Mouse (Mus musculus) G1E (cell line): Measurements from ENCODE around the gene Kazald1. TPM values are rescaled to one million over a fixed set of nuclear protein-coding genes. Genes with fewer than 3 reads are reported as not detected.

Experiments used
- ATAC-seq: 2 replicates; pipeline ENCODE4 v1.8.0; 2016; ENCODE audit warnings: mild to moderate bottlenecking; ENCODE audit not compliant: insufficient number of reproducible peaks, poor library complexity, low FRiP score, severe bottlenecking; ENCODE audit errors: extremely low read depth
- DNase-seq: peaks from one replicate; pipeline ENCODE4 v3.0.0; 2012; ENCODE audit warnings: low spot score
- H3K27me3 ChIP-seq: 2 replicates; pipeline ENCODE4 v1.6.1; 2012; ENCODE audit warnings: mild to moderate bottlenecking, low read length, inconsistent platforms; ENCODE audit not compliant: insufficient read depth
- H3K36me3 ChIP-seq: replicated peaks from 2 replicates; pipeline ENCODE3; 2012; ENCODE audit warnings: mild to moderate bottlenecking, inconsistent platforms
- H3K4me1 ChIP-seq: 2 replicates; pipeline ENCODE4 v1.6.1; 2012; ENCODE audit warnings: low read depth, low read length, inconsistent platforms, mixed read lengths; ENCODE audit not compliant: insufficient read depth
- H3K4me3 ChIP-seq: 2 replicates; pipeline ENCODE4 v1.5.1; 2012; ENCODE audit warnings: low read depth, mild to moderate bottlenecking, inconsistent platforms, low read length, moderate library complexity, mixed read lengths
- H3K9me3 ChIP-seq: replicated peaks from 2 replicates; pipeline ENCODE4 v1.6.1; 2012; ENCODE audit warnings: inconsistent platforms
- CTCF ChIP-seq: IDR thresholded peaks from 2 replicates; pipeline ENCODE4 v1.5.1; 2012; ENCODE audit warnings: low read depth, low read length, inconsistent platforms, mixed read lengths
- GATA1 ChIP-seq: IDR thresholded peaks from 2 replicates; pipeline ENCODE4 v1.6.1; 2012; ENCODE audit warnings: borderline replicate concordance, low read length, inconsistent platforms, mixed read lengths
- GATA2 ChIP-seq: IDR thresholded peaks from 2 replicates; pipeline ENCODE4 v1.6.1; 2012; ENCODE audit warnings: low read depth, low read length, inconsistent platforms, borderline replicate concordance
- POLR2AphosphoS5 ChIP-seq: IDR thresholded peaks from 2 replicates; pipeline ENCODE4 v1.6.1; 2012; ENCODE audit warnings: low read depth, low read length, inconsistent platforms; ENCODE audit not compliant: insufficient replicate concordance
- TAL1 ChIP-seq: conservative IDR thresholded peaks from 2 replicates; pipeline ENCODE4 v1.6.1; 2012; ENCODE audit warnings: low read depth, low read length, inconsistent platforms, mixed read lengths
- polyA plus RNA-seq: library from polyadenylated mRNA; stranded (reverse); fragments of >175 nt; gene quantifications from 2 replicates; pipeline ENCODE4 v1.2.3, GENCODE M21; 2012
- total RNA-seq, 2 experiments: library from RNA; stranded (forward) in 1 of 2; stranded (reverse) in 1 of 2; fragments of 200-1000 nt in 1 of 2; fragments of >200 nt in 1 of 2; fragmentation: Nextera tagmentation in 1 of 2; gene quantifications; 2 replicates each; pipeline ENCODE4 v1.2.3; 2014 to 2017

The Kazald1 gene
- total and polyA plus RNA-seq, 3 experiments, result 0.41 to 0.60 (median 0.49) TPM

GRCm38 (mm10) chr19:45047935-45048643 is 27.0 kb upstream of the Kazald1 start:
- 0 out of 2 replicates have a peak, but pooled peaks have one; percentile 30 for TF ChIP-seq TAL1
- TF ChIP-seq GATA1, result no peak
- DNase-seq (peak; percentile 54), ATAC-seq (peak; percentile 55)
- H3K4me1 ChIP-seq, result peaks cover 33% of the 10 kb centered on the region
- peaks cover 33% of the 10 kb centered on the region for H3K27me3 ChIP-seq
- no peaks in the 10 kb centered on the region for H3K9me3 ChIP-seq
- H3K4me3 ChIP-seq, result peak overlapping the region; percentile 73
- peaks cover 42% of the 10 kb centered on the region for H3K36me3 ChIP-seq

- no peak for ATAC-seq
- TF ChIP-seq TAL1 (no peak), GATA2 (no peak), POLR2AphosphoS5 (no peak), CTCF (no peak), GATA1 (no peak)
- H3K36me3 ChIP-seq, result peaks cover 49% of the 10 kb centered on the region
- H3K4me3 ChIP-seq, result peak overlapping the region; percentile 73; the same call in 1 of the 2 replicates
- DNase-seq, result no peak
- peaks cover 40% of the 10 kb centered on the region for H3K4me1 ChIP-seq
- peaks cover 27% of the 10 kb centered on the region for H3K27me3 ChIP-seq
- no peaks in the 10 kb centered on the region for H3K9me3 ChIP-seq
These were observed 26.2 kb upstream of the Kazald1 start for GRCm38 (mm10) chr19:45048644-45049365.

- no peak for TF ChIP-seq GATA1
- Histone ChIP-seq H3K4me1 (peaks cover 47% of the 10 kb centered on the region), H3K36me3 (peaks cover 54% of the 10 kb centered on the region), H3K27me3 (peaks cover 23% of the 10 kb centered on the region), H3K4me3 (no peak overlapping the region), H3K9me3 (no peaks in the 10 kb centered on the region)
- no peak for ATAC-seq
- no peak for DNase-seq
These were observed 25.5 kb upstream of the Kazald1 start for GRCm38 (mm10) chr19:45049523-45049922.

GRCm38 (mm10) chr19:45053451-45053850 is 21.6 kb upstream of the Kazald1 start:
- Histone ChIP-seq H3K27me3 (no peaks in the 10 kb centered on the region), H3K4me1 (peaks cover 62% of the 10 kb centered on the region), H3K4me3 (no peak overlapping the region), H3K9me3 (no peaks in the 10 kb centered on the region), H3K36me3 (peaks cover 60% of the 10 kb centered on the region)
- no peak for ATAC-seq
- TF ChIP-seq CTCF (no peak), TAL1 (no peak), POLR2AphosphoS5 (no peak), GATA1 (no peak), GATA2 (no peak)
- no peak for DNase-seq

- no peak for DNase-seq
- Histone ChIP-seq H3K36me3 (peaks cover 46% of the 10 kb centered on the region), H3K4me3 (peak overlapping the region; percentile 45; the same call in 1 of the 2 replicates), H3K9me3 (no peaks in the 10 kb centered on the region), H3K4me1 (peaks cover 56% of the 10 kb centered on the region), H3K27me3 (no peaks in the 10 kb centered on the region)
- no peak for TF ChIP-seq CTCF
- TF ChIP-seq POLR2AphosphoS5, result no peak
- no peak for TF ChIP-seq GATA2
- no peak for TF ChIP-seq GATA1
- no peak; the same call in 1 of the 2 replicates for TF ChIP-seq TAL1
- no peak for ATAC-seq
These were observed 19.9 kb upstream of the Kazald1 start for GRCm38 (mm10) chr19:45054892-45055690.

- DNase-seq (no peak), ATAC-seq (no peak)
- Histone ChIP-seq H3K9me3 (no peaks in the 10 kb centered on the region), H3K27me3 (no peaks in the 10 kb centered on the region), H3K36me3 (peaks cover 34% of the 10 kb centered on the region), H3K4me1 (peaks cover 64% of the 10 kb centered on the region), H3K4me3 (no peak overlapping the region)
- TF ChIP-seq GATA2, result no peak
- peak; percentile 35; the same call in 1 of the 2 replicates for TF ChIP-seq CTCF
These were observed 18.7 kb upstream of the Kazald1 start for GRCm38 (mm10) chr19:45056364-45056763.
